ENCODE assay signal across 13 mouse cellular contexts in genomic region chr16:24094566-24094965, GRCm38 (mm10).
"Had no signal": no experiment of that assay in that cellular context is flagged by ENCODE, and none has a peak within 500 bp of the region (broad histone marks: within the 10 kb centered on the region; RNA-seq: fewer than 3 reads in every experiment).

No protein-coding gene starts in this region.

- H3K4me2 ChIP-seq: kidney, embryonic 15.5 days; lung, embryonic 14.5 days; stomach, embryonic 15.5 days had no signal

- DNase-seq: kidney, adult 2 months; kidney, postnatal 14 days; left cerebral cortex, postnatal 4 days; lung, embryonic 14.5 days; lung, postnatal 10 days; lung, postnatal 4 days; midbrain, embryonic 14.5 days; thymus, postnatal 36 days had no signal

- H3K36me3 ChIP-seq: kidney, embryonic 15.5 days; midbrain, embryonic 10.5 days; stomach, embryonic 15.5 days had no signal

- H3K27ac ChIP-seq: kidney, embryonic 15.5 days; liver, embryonic 14.5 days; midbrain, embryonic 10.5 days; stomach, embryonic 15.5 days had no signal

- H3K4me1 ChIP-seq: kidney, embryonic 15.5 days; midbrain, embryonic 10.5 days had no signal

- H3K4me3 ChIP-seq: kidney, embryonic 15.5 days; midbrain, embryonic 10.5 days; myocyte; stomach, embryonic 15.5 days had no signal

- H3K9ac ChIP-seq: kidney, embryonic 15.5 days; liver, embryonic 14.5 days; lung, embryonic 14.5 days; stomach, embryonic 15.5 days had no signal

- H3K9me3 ChIP-seq: kidney, embryonic 15.5 days; midbrain, embryonic 10.5 days; stomach, embryonic 15.5 days had no signal

- H3K27me3 ChIP-seq: kidney, embryonic 15.5 days; stomach, embryonic 15.5 days had no signal
